Mouse (Mus musculus) layer of hippocampus, adult 2 months (tissue): Measurements from ENCODE around the gene Uxs1. TPM values are rescaled to one million over a fixed set of nuclear protein-coding genes. Genes with fewer than 3 reads are reported as not detected.

Experiments used
- DNase-seq, 2 experiments: peaks; one replicate each; pipeline ENCODE4 v3.0.0; 2022; ENCODE audit warnings: low spot score in 2 of 2
- H3K27ac ChIP-seq: fragments of 200-600 bp; 2 replicates; pipeline ENCODE4 v1.8.1; 2022
- H3K4me3 ChIP-seq: fragments of 200-600 bp; 2 replicates; pipeline ENCODE4 v1.8.1; 2022; ENCODE audit warnings: mild to moderate bottlenecking
- CTCF ChIP-seq: fragments of 200-600 bp; conservative IDR thresholded peaks from 2 replicates; pipeline ENCODE4 v1.8.1; 2022; ENCODE audit warnings: antibody characterized with exemption, mild to moderate bottlenecking, moderate library complexity
- long read RNA-seq, 2 experiments: library from polyadenylated mRNA; stranded (forward); transcript quantifications; one replicate each; pipeline ENCODE4 v2.0.0; 2021; ENCODE audit warnings: borderline mapping rate in 2 of 2
- total RNA-seq, 2 experiments: library from RNA; stranded (reverse); gene quantifications; 2 replicates each; pipeline ENCODE4 v1.2.3; 2021

Uxs1 gene
- 10 to 100 TPM; 45.4 to 50.3 TPM for total RNA-seq
- long read RNA-seq, experiment 1, full-length matches to known transcripts: 8 of 26 reads
- long read RNA-seq, experiment 1, partial matches to known transcripts: 4 of 26 reads
- long read RNA-seq, experiment 1, other reads (novel, unspliced or antisense): 14 of 26 reads
- long read RNA-seq, experiment 2, full-length matches to known transcripts: 16 of 24 reads
- long read RNA-seq, experiment 2, partial matches to known transcripts: 2 of 24 reads
- long read RNA-seq, experiment 2, other reads (novel, unspliced or antisense): 6 of 24 reads

GRCm38 (mm10) chr1:43827763-43828194 lies at the start of gene Uxs1:
Gene Uxs1 (minus strand): TSS chr1:43827800.
- peak; percentile 99 for DNase-seq
- peak within 1 kb of the TSS; percentile 94 for H3K27ac ChIP-seq
- TF ChIP-seq CTCF: no peak
- H3K4me3 ChIP-seq: peak within 1 kb of the TSS; percentile 100

- peak; percentile 42 to 53 for DNase-seq
- H3K4me3 ChIP-seq: no peak overlapping the region
- no peak overlapping the region for H3K27ac ChIP-seq
- TF ChIP-seq CTCF: no peak
These were observed 49.6 kb upstream of the Uxs1 start for GRCm38 (mm10) chr1:43877233-43877632.

DNA sequence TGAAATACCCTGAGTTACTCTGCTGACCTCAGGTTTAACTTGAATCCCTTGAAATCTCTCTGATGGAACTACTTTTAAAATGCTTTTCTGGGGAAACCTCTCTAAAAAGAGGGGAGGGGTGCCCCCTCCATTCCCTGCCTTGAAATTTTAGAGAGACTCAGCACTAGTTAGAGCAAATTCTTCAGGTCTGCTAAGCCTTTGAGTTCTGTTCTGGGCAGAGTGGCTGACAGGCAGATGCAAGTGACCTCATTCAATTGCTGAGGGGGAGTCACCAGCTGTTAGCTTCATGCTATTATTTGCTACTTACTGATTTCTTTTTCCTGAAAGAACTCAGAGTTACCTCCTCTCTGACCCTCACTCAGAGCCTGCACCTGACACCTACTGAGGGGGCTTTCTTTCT lies 43.5 kb upstream of the Uxs1 start:
- Histone ChIP-seq H3K4me3 (no peak overlapping the region), H3K27ac (no peak overlapping the region)
- no peak for DNase-seq
- no peak for TF ChIP-seq CTCF

- Histone ChIP-seq H3K4me3 (no peak overlapping the region), H3K27ac (no peak overlapping the region)
- TF ChIP-seq CTCF: no peak
- DNase-seq: no peak
These were observed 40.9 kb upstream of the Uxs1 start for GRCm38 (mm10) chr1:43868510-43868909.

DNA sequence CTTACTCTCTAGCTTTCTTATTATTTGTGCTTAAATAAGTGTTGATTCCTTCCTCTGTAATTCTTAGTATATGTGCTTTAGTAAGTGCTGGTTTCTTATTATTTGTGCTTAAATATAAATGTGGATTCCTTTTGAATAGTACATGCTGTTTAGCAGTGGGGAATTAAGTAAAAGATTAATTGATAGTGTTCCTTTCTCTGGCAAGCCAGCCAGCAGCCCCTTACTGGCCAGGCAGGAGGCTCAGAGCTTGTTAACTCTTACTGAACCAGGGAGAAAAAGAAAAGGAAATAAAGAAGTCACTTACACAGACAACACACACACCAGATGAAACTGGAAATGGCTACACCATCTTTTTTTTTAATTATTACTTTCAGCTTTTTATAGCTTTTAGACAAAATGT lies 37.2 kb upstream of the Uxs1 start:
- no peak for DNase-seq
- TF ChIP-seq CTCF: no peak
- no peak overlapping the region for H3K4me3 ChIP-seq

DNA sequence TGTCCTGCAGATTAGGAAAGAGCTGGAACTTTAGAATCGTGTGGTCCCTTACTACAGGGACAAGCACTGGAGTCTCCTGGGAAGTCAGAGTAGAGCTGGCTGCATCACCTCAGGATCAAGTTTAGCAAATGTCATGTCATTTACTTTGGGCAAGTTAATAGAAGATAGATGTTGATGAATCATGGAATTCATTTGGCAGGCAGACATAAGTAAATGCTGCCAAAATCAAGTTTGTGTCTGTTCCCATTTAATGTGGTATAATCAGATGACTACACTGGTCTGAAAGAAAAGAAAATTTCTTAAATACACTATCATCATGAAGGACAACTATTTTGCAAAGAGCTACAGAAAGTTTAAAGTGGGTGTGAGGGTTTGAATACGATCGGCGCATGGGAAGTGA lies 35.0 kb upstream of the Uxs1 start:
- H3K4me3 ChIP-seq: no peak overlapping the region
- peak in 1 of 2 experiments; percentile 33 for DNase-seq
- TF ChIP-seq CTCF: no peak
- H3K27ac ChIP-seq: 0 out of 2 replicates have a peak overlapping the region, but pooled peaks have one; percentile 41

More for the DNA sequence above, 37.2 kb upstream of the Uxs1 start:
- no peak overlapping the region for H3K27ac ChIP-seq

DNA sequence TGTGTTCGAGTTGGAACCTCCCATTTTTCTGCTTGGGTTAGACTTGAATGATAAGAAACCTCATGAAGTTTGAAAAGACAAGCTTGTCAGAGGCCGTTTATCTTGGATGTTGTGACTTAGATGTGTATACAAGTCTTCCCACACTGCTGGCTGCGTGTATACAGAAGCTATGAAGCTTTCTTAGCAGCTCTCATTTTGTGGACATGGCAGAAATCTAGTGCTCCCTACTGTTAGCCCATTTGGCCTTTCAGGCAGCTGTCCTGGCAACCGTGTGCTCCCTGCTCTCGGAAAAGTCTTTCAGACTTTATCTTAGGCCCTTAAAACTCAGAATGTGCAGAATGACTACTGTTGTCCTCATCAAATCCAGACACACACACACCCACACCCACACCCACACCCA lies 31.4 kb upstream of the Uxs1 start:
- no peak for DNase-seq
- TF ChIP-seq CTCF: no peak
- H3K27ac ChIP-seq: no peak overlapping the region
- H3K4me3 ChIP-seq: no peak overlapping the region

- no peak for TF ChIP-seq CTCF
- no peak for DNase-seq
- no peak overlapping the region for H3K4me3 ChIP-seq
These were observed 30.1 kb upstream of the Uxs1 start for GRCm38 (mm10) chr1:43857656-43858055.

GRCm38 (mm10) chr1:43855591-43855990 lies 28.0 kb upstream of the Uxs1 start:
- no peak for DNase-seq
- H3K27ac ChIP-seq: no peak overlapping the region
- no peak overlapping the region for H3K4me3 ChIP-seq
- no peak for TF ChIP-seq CTCF

More at GRCm38 (mm10) chr1:43857656-43858055, 30.1 kb upstream of the Uxs1 start:
- H3K27ac ChIP-seq: no peak overlapping the region

DNA sequence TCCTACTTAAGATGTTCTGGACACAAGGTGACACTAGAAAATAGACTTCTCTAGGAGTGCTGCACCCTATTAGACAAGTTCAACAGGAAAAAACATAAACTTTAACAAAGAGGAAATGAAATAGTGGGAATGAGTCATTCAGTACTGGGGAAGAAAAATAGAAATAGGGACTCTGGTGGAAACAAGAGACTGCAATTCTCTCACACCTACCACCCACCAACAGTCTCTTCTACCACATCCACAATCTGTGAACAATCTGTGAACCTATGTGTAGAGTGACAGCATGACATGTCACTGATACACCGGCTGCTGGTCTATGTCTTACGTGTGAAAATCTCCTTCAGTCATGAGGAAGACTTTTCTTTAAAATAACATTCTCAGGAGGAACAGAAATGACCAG lies 15.8 kb upstream of the Uxs1 start:
- no peak for TF ChIP-seq CTCF
- peak overlapping the region; percentile 28; the same call in 1 of the 2 replicates for H3K27ac ChIP-seq
- no peak overlapping the region for H3K4me3 ChIP-seq
- peak in 1 of 2 experiments; percentile 54 for DNase-seq

- H3K27ac ChIP-seq: no peak overlapping the region
- H3K4me3 ChIP-seq: no peak overlapping the region
- no peak for TF ChIP-seq CTCF
- DNase-seq: no peak
These were observed 9.6 kb upstream of the Uxs1 start for GRCm38 (mm10) chr1:43837236-43837635.

- TF ChIP-seq CTCF: no peak
- H3K27ac ChIP-seq: no peak overlapping the region
- DNase-seq: no peak
- H3K4me3 ChIP-seq: no peak overlapping the region
These were observed 2.5 kb upstream of the Uxs1 start for GRCm38 (mm10) chr1:43830096-43830495.

DNA sequence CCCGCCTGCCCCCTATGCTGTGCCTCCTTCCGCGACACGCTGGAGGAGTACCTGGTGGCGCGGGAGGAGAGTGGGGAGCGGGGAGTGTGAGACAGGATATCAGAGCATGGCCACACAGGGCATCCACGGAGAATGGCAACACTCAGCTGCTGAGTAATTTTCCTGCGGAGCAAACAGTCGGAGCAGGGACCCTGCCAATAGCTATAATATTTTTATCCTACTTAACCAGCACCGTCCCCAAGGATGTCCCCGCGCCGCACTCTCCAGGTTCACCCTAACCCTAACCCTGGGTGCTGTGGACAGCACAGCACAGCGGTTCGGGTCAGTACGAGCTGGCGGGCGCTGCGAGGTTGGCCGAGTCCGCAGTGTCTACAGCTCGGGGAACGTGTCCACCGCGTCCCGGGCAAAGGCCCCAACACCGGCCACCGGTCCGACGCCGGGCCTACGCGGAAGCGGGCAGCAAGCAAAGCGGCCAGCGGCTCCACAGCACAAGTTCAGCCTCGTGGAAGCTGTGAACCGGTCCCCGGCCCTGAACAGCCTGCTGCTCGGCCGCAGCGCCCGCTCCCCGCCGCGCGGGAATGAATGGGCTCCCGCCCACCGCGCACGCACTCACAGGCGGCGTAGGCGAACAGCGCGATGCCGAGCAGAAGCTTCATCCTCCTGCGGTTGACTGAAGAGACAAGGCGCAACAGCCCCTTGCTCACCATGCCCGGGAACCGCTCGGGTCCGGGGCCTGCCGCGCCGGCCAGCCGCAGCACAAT lies 418 bp downstream of the Uxs1 start:
- H3K4me3 ChIP-seq: peak overlapping the region; percentile 100
- no peak for TF ChIP-seq CTCF
- peak in 1 of 2 experiments; percentile 25 for DNase-seq
- peak overlapping the region; percentile 94 for H3K27ac ChIP-seq
